Mouse (Mus musculus): ENCODE data around the gene Egflam. TPM values are rescaled to one million over a fixed set of nuclear protein-coding genes. Genes with fewer than 3 reads are reported as not detected.

The Egflam gene
- total and polyA plus RNA-seq, 3 experiments = not detected

GRCm38 (mm10) chr15:7263339-7263738 is 134.9 kb downstream of the Egflam start:
- Histone ChIP-seq H3K36me3 (replicated peaks in 1 of 2; ENCODE audit: control insufficient read depth in 1 of 2, insufficient read depth in 1 of 2, low read length in 1 of 2) (no peaks in the 10 kb centered on the region), H3K79me2 (replicated peaks; ENCODE audit: control insufficient read depth, extremely low read depth, insufficient read depth, poor library complexity, severe bottlenecking) (no peaks in the 10 kb centered on the region), H3K9me3 (replicated peaks; ENCODE audit: low read length) (no peaks in the 10 kb centered on the region), H3K27ac (ENCODE audit: insufficient read depth, low read depth) (no peak overlapping the region), H3K9ac (ENCODE audit: insufficient read depth, low read depth) (no peak overlapping the region), H3K4me2 (ENCODE audit: insufficient read depth, low read depth, poor library complexity, severe bottlenecking) (no peak overlapping the region), H3K4me1 (ENCODE audit: control insufficient read depth in 1 of 2, insufficient read depth in 2 of 2) (no peaks in the 10 kb centered on the region), H3K4me3 (replicated peaks in 1 of 3; ENCODE audit: low read depth in 2 of 3, low read length in 2 of 3, poor library complexity in 1 of 3) (no peak overlapping the region), H3K27me3 (replicated peaks) (peaks cover 60% of the 10 kb centered on the region)
- no peak for DNase-seq (ENCODE audit: extremely low read depth)
- dilution Hi-C loops (cut with MboI; ENCODE audit: extremely low pct_ligation_motif_present, extremely low pct_unique_long_range_greater_than_20kb, low sequenced_read_pairs) (no loop called here), in situ Hi-C loops (cut with MboI; ENCODE audit: low pct_ligation_motif_present, low pct_unique_long_range_greater_than_20kb, low sequenced_read_pairs) (no loop called here)
- no peak for TF ChIP-seq UBTF (IDR thresholded peaks at IDR 0.05; ENCODE audit: low read depth, low read length)
- TF ChIP-seq ELF1 (IDR thresholded peaks at IDR 0.05; ENCODE audit: low read depth, low read length) = no peak

DNA sequence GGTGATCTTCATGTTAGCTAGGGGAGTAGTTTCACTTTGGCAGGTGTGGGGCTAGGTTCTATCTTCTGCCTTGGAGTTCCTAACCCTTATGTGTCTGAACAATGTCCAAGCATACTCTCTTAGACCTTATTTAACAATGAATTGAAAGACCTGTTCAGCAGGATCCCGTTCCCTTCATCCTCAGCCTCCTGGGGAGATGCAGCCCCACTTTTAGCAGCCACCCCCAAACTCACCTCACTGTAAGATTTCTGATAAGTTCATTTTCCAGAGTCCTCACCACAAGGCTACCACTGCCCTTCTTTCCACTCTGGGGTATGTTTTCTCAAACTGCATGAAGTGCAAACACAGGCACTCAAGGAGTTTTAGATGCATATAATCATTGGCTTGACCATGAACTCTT is 136.8 kb downstream of the Egflam start:
- in situ Hi-C loops (cut with MboI; ENCODE audit: low pct_ligation_motif_present, low pct_unique_long_range_greater_than_20kb, low sequenced_read_pairs) (no loop called here), dilution Hi-C loops (cut with MboI; ENCODE audit: extremely low pct_ligation_motif_present, extremely low pct_unique_long_range_greater_than_20kb, low sequenced_read_pairs) (no loop called here)
- Histone ChIP-seq H3K9me3 (replicated peaks; ENCODE audit: low read length) (no peaks in the 10 kb centered on the region), H3K4me3 (replicated peaks in 1 of 3; ENCODE audit: low read depth in 2 of 3, low read length in 2 of 3, poor library complexity in 1 of 3) (no peak overlapping the region), H3K4me1 (ENCODE audit: control insufficient read depth in 1 of 2, insufficient read depth in 2 of 2) (peaks cover 2 to 3% of the 10 kb centered on the region in 2 experiments; a peak in 1 of 4 replicates), H3K79me2 (replicated peaks; ENCODE audit: control insufficient read depth, extremely low read depth, insufficient read depth, poor library complexity, severe bottlenecking) (no peaks in the 10 kb centered on the region), H3K9ac (ENCODE audit: insufficient read depth, low read depth) (no peak overlapping the region), H3K27me3 (replicated peaks) (peaks cover 71% of the 10 kb centered on the region), H3K4me2 (ENCODE audit: insufficient read depth, low read depth, poor library complexity, severe bottlenecking) (no peak overlapping the region), H3K27ac (ENCODE audit: insufficient read depth, low read depth) (no peak overlapping the region), H3K36me3 (replicated peaks in 1 of 2; ENCODE audit: control insufficient read depth in 1 of 2, insufficient read depth in 1 of 2, low read length in 1 of 2) (no peaks in the 10 kb centered on the region)
- DNase-seq (ENCODE audit: extremely low read depth) = no peak
- TF ChIP-seq USF2 (conservative IDR thresholded peaks at IDR 0.05; ENCODE audit: low read depth, low read length) = no peak
- no peak for TF ChIP-seq UBTF (IDR thresholded peaks at IDR 0.05; ENCODE audit: low read depth, low read length)
- TF ChIP-seq BHLHE40 (IDR thresholded peaks at IDR 0.05; ENCODE audit: low read depth, low read length) = no peak
- no peak for TF ChIP-seq PAX5 (IDR thresholded peaks at IDR 0.05; ENCODE audit: low read length)
- TF ChIP-seq CTCF (conservative IDR thresholded peaks at IDR 0.05 in 1 of 2, IDR thresholded peaks at IDR 0.05 in 1 of 2; ENCODE audit: low read depth in 2 of 2, low read length in 2 of 2) = no peak
- TF ChIP-seq JUN (IDR thresholded peaks at IDR 0.05; ENCODE audit: insufficient read depth, low read depth, low read length) = no peak
- TF ChIP-seq ZMIZ1 (IDR thresholded peaks at IDR 0.05; ENCODE audit: low read depth, low read length) = no peak
- no peak for TF ChIP-seq POLR2A (IDR thresholded peaks at IDR 0.05; ENCODE audit: low read depth, low read length)
- TF ChIP-seq POLR2AphosphoS2 (IDR thresholded peaks at IDR 0.05; ENCODE audit: low read depth, low read length) = no peak
- no peak for TF ChIP-seq ZC3H11A (IDR thresholded peaks at IDR 0.05; ENCODE audit: low read depth, low read length)
- TF ChIP-seq SIN3A (IDR thresholded peaks at IDR 0.05; ENCODE audit: low read length) = no peak
- TF ChIP-seq NRF1 (IDR thresholded peaks at IDR 0.05; ENCODE audit: low read depth, low read length) = no peak
- TF ChIP-seq MYC (IDR thresholded peaks at IDR 0.05; ENCODE audit: low read depth, low read length) = no peak
- TF ChIP-seq GABPA (IDR thresholded peaks at IDR 0.05; ENCODE audit: insufficient replicate concordance, low read depth, low read length) = no peak
- TF ChIP-seq USF1 (IDR thresholded peaks at IDR 0.05; ENCODE audit: low read depth, low read length) = no peak
- no peak for TF ChIP-seq E2F4 (IDR thresholded peaks at IDR 0.05; ENCODE audit: insufficient replicate concordance, low read depth, low read length)
- TF ChIP-seq CHD1 (IDR thresholded peaks at IDR 0.05; ENCODE audit: low read depth, low read length) = no peak
- TF ChIP-seq TBP (conservative IDR thresholded peaks at IDR 0.05; ENCODE audit: low read depth, low read length) = no peak
